Mouse (Mus musculus) adrenal gland, adult 8-10 months (tissue): ENCODE measurements at regions not wholly inside any gene's neighbourhood (a gene's known extent, or its start where the extent isn't known, plus 50 kb on each side); places are given as distances from the start of the nearest gene placed in this dataset.

Experiments used
- DNase-seq: peaks from one replicate; pipeline ENCODE4 v3.0.0; 2022

DNA sequence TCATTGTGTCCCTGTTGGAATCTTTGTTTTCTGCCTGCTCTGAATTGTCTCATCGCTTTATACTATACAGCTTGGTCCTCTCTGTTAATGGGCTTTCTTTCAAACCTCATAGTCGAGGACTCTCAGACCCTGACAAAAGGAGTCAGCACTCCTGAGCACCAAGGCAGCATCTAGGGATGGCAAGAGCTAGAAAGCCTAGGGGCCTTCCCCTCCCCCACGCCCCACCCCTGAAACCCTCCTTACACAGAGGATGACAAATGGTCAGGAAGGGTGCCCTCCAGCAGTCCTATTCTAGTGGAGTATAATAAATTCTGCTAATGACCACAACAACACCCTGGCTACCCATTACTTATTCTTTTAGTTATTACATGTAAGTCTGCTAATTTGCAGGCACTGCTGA, 74.4 kb downstream of the Tbx19 start:
- no peak for DNase-seq

DNA sequence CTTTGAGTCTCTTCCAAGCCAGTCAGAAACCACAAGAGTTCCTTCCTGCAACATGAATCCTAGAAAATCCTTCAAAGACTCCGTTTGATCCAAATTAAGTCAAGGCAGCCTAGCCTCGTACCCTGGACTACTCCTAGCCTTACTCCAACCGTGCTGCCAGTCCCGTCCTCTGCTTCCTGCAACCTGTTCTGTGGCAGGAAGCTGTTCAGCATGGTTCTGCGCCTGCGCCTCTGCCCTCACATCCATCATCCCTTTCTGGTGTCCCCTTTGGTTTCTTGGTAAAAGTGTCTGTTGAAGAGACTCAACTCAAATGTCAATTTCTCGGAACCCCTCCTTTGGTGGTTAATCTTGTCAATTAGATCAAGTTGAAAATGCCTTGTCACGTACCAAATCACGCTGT, 75.8 kb downstream of the Tbx19 start:
- no peak for DNase-seq

DNA sequence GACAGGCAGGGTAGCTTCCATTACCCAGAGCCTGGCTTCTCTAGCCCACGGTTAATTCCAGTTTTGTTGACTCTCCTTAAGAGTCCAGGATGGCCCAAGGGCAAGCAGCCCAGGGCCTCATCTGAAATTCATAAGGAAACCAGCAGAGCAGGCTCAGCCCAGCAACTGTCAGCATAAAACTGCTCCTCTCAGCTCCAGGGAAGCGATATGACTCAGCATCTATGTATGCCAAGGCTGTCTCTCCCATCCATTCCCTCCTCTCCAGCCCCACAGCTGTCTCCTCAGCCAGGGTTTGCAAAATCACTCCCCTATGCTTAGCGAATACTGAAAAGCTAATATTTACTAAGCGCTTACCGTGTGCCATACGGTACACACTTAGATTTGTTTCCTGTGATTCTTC, 76.4 kb downstream of the Tbx19 start:
- DNase-seq = peak; percentile 68

DNA sequence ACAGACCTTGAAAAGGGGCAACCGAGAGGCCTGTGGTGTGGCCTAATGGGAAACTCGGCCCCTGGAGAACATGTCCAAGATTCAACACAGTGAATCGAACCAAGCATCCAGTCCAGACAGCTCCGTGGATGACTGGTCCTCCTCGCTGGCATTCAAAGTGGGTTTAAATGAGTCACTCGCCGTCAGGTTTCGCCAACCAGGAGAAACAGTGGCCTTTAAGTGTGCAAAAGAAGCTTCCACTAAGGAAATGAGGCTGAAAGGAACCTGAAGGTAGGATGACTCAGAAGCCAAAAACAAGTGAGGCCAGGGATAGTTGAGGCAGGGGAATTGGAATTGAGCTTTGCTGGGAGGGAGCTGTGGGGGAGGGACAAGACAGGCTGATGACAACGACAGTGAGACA, 80.2 kb downstream of the Tbx19 start:
- DNase-seq = no peak

DNA sequence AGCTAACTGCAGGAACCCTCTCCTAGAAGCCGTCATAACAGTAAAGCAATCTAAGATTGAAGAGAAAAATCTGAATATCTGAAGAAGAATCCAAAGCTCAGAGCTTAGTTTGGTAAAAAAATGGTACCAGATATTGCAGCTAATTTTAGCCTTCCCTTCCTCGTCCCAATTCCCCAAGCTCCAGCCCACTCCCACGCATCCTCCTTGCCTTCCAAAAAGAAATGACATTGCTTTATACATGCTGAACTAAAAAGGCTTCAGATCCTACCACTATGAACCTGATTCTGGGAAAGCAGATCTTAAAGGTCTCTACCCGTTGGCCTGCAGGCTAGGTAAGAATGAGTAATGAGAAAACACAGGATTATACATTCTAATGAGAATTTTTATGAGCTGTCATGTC, 83.3 kb downstream of the Tbx19 start:
- DNase-seq = no peak

DNA sequence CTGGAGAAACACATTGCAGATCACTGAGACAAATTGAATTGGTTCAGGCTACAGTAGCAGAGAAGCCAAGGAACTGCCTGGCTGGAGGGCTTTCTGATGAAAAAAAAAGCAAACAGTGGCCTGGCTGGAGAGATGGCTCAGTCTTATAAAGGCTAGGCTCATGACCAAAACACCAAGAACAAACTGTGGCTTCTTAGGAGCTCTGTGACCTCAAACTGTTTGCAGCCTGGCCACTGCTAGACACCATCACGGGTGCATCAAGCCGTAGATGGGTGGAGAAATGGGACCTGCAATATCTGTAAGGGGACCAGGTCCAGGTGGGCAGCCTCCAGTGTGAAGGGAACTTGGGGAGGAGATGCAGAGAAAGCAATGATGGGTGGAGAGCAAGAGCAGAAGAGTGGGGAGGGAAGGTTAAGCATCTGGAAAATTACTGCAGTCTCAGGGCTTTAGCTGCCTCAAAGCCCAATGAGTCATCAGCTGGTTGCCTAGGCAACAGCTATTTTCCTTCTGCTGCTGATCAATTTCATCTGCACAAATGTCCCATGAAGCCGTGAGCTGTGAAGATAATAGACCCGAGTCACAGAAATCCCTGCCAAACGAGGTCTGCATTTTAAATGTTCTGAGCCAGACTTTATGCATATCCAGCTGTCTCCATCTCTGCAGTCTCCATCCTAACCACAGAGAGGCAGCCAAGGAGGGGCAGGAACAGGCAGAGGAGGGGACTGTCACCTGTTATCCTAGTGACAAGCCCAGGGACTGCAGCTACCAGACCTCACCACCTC, 85.1 kb downstream of the Tbx19 start:
- DNase-seq = peak; percentile 58

DNA sequence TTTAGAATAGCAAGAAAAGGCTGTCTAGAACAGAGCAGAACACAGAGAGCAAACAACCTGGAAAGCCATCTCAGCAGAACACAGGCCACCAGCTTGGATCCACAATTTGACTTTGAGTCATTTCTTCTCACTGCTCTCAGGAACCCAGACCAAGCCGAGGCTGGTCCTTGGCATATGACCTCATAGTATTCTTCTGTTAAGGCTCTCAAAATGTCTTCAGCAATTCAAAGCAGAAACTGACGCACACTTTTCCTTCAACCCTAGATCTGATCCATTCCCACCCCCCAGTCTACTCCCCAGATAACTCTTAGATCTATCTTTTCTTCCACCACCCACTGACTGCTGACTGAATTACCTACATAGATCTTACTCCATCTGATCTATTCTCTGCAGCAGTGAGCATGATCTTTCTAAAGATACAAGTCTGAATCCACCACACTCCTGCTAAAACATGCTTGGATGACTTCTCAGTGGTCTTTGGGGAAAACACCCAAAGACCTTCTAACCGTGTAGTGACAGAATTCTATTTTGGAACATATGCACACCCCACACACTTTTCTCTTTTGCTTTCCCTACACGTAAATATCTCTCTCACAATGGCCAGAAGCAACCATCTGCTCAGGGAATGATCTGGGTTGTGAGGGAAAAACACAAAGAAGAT, 88.6 kb downstream of the Tbx19 start:
- DNase-seq = no peak

DNA sequence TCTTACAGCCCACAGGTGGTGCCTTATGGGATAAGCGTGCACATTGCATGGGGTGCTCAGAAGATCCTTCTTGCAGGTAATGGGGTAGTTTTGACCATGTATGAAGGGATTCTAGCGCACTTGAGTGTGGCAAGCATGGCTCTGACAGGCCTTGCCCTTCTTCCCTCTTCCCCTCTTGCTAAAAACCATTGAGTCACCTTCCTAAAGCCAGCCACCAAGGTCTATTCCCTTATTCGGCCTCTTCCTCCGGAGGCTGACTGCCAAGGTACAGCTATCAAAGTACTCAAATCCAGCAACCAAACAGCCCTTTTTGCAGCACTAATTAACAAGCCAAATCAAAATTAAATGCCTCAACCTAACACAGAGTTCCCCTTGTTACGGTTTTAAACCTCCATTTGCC, 95.6 kb downstream of the Tbx19 start:
- DNase-seq = peak; percentile 22

DNA sequence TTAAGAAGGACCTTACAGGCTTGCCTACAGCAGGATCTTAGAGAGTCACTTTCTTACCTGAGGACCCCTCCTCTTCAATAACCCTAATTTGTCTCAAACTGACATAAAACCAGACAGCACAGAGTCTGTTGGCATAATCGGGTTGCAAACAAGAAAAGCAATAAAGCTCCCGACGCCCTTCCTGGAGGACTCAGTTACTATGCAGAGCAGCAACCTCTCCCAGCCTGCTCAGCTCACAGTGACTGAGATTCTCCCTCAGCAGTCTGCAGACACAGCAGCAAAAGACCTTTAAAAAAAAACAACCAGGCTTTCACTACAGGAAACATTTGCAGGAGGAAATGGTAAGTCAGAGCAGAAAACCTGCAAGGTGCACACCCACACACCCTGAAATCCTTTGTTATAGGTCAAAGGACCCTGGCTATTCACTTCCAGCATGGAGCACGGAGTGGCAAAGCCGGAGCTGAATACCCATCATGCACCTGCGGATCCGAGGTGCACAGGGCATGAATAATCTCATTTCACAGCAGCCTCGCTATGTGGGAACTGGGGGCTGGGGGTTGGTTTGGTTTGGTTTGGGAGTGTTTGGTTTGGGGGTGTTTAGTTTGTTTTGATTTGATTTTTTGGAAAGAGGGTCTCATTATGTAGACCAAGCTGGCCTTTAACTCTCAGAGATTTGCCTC, 97.6 kb downstream of the Tbx19 start:
- no peak for DNase-seq

DNA sequence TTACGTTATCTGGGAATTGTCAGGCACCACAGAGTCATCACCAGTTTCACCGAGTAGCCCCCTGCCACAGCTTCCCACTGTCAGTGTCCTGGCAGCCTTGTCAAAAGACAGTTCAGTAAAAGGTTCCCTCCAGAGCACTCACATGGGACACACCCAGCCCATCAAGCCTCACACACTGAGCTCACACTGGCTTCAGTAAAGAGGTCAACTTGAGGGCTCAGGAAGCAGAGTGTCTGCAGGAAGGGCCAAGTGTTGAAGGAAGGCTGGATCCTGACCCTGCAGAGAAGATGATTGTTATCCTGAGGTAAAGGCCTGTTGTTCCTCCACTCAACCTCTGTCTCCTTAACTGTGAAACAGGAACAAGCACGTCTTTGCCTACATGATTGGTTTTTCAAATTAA, 99.2 kb downstream of the Tbx19 start:
- no peak for DNase-seq

DNA sequence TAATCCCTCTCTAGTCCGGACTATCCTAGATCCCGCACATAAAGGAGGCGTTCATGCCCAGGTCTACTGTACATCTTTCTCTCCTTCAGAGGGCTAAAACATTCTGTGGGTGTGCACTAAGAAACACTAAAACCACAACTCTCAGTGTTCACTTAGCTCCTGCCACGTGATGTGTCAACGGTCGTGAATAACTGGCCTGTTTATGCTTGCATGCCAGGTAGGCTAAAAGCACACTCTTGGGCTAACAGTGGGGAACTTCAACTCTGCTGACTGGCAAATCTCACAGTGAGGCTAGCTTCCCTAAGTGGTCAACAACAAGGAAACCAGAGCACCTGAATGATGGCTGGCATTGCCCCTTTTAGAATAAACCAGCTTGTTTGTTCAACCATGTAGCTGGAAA, 106.3 kb downstream of the Tbx19 start:
- no peak for DNase-seq

DNA sequence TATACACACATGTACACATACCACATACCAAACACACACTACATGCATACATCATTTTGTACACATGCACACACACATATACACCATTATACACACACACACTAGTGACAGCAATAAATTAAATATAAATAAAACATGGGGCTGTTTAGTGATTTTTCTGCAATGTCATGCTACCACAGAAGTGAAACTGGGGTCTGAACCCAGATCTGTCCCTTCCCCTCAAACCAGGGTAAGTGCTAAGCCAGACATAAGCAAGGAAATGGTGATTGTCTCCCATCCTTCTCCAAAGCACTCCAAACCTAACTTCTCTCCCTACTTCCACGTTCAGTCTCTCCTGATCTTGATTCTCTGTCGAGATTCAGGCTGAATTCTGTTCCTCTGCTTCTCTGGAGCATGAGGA, 109.3 kb downstream of the Tbx19 start:
- DNase-seq = no peak

DNA sequence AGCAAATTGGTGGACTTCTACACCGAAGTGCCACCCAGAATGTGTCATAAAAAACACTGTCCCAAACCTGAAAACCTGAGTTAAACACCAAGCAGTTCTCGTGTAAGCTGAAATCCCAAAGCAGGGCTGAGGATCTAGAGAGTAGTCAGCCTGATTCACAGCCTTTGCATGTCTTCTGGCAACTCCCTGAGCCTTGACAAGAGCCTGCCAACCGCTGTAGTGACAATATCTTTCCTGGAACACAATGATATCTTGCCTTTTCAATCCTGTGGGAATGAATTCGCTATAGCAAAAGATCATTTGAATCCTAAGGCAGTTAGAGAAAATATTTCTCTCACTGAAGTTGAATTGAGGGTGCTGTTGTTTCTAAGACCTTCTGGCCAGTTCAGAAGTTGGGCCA, 110.4 kb downstream of the Tbx19 start:
- no peak for DNase-seq

DNA sequence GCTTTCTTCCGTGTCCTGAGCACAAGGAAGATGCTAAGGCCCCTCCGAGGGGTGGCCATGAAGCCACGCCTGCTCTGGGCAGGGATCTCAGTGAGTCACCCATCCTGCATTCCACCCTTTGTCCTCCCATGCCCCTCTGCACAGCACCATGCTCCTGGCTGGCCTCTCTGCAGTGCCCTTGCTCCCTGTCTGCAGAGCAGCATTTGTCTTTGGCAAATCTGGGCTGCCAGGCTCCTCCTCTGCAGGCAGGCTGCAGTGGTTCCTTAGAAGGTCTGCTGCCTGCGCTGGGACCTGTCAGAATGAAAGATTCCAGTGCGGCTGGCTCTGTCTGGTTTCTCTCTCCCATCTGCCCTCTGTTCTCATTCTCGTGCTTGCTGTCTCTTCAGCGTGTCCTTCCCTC, 111.3 kb upstream of the Xcl1 start:
- peak; percentile 85 for DNase-seq

DNA sequence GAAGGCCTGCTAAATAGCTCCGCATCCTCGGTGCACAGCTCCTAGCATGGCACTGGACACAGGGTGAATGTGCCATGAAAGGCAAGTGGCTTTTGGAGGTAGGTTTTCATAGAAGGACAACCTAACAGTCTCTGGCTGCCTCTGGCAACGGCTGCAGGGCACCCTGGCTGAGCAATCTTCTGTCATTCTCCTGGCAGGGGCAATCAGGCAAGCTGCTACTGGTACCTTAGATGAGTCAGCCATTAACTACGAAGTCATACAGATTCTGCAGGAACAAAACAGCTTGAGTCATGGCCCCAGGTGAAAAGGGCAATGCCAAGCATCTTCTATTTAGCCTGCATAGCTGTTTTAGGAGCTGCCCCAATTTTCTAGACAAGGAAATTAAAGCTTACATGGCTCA, 110.7 kb upstream of the Xcl1 start:
- DNase-seq = peak; percentile 46

DNA sequence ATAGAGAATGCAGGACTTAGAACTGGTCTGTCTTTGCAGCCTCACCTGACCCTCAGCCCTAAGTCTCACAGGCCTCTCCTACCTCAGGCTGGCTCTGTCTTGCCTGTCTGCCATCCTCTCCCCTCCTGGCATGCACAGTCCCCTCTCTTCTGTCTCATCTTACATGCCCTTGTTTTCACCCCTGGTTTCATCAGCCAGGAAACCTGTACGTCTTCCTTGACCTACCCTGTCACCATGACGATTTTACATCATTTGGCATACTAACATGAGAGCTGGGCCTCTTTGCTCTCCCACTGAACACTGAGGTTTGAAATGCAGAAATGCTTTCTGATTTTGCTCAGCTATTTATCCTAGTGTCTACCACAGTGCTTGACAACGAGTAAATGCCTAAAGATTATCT, 108.0 kb upstream of the Xcl1 start:
- DNase-seq = no peak

DNA sequence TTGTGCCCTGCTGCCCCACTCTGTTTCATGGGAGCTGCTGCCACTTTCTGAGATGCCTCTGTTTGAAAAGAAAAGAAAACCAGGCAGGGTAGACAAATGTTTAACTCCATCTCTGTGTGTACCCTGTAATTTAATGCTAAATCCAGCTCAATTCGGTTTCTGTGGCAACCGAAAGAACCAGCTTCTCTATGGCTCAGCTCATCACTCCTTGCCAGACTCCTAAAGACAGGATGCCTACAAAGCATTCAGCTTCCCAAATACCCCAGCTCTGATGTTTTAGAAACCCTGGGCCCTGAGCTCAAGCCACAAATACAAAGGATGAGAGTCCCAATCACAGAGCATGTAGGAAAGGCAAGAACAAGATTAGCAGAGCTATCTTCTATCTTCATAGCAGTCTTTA, 106.8 kb upstream of the Xcl1 start:
- DNase-seq = no peak

DNA sequence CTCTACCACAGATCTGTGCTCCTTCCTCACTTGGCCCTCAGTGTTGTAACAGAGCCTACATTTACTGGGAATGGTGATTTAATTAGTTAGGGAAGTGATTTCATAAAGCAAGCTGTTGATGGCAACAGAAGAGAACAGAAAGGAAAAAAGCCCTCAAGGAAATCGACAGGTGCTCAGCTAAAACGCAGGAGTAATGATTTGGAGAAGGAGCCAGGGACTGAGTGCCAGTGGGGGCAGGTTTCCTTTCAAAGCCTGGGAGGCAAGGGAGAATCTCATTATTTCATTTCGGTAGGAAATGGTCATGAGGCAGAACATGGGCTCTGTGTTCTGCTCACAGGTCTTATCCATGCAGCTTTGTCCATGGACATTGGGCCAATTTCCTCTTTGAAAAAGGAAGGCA, 101.3 kb upstream of the Xcl1 start:
- no peak for DNase-seq

DNA sequence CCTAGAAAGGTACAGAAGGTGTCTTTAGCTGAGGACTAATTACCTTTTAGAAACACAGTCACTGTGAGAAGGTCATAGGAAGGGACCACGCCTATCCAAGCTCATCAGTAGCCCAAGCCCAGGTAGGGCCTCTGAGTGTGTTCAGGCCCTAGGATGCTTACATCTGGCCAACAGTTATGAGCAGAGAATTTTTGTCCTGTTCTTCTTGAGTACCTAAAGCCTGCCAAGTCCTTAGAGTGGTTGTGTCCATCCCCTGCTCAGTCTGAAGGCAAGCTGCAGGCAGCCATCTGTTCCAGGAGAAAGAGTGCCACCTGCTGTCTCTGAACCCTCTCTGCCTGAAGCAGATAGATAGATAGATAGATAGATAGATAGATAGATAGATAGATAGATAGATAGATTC, 100.3 kb upstream of the Xcl1 start:
- no peak for DNase-seq

DNA sequence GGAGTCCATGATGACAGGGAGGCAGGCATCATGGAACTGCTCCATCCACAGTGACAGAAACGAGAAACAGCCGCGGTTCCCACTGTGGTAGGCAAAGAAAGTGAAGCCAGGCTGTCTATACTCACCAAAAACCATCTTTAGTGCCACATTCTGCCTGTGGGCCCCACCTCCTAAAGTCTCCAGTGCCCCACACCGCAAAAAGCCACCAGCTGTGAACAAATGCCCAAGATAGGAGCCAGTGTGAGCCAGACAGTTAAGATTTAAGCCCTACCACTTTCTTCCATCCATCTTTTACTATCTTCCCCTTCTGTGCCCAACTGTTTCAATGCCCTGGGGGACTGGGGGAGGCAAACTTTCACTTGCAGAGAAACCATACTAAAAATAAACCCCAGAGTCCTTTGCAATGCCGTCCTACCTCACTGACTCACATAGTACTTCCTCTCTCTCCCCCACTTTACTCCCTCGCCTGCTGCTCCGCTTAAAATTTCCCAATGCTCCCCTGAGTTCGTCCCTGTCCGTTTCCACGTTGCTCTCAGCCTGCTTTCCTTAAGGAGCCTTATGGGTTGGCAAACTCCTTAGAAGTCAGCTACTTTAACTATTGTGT, 85.7 kb upstream of the Xcl1 start:
- no peak for DNase-seq

DNA sequence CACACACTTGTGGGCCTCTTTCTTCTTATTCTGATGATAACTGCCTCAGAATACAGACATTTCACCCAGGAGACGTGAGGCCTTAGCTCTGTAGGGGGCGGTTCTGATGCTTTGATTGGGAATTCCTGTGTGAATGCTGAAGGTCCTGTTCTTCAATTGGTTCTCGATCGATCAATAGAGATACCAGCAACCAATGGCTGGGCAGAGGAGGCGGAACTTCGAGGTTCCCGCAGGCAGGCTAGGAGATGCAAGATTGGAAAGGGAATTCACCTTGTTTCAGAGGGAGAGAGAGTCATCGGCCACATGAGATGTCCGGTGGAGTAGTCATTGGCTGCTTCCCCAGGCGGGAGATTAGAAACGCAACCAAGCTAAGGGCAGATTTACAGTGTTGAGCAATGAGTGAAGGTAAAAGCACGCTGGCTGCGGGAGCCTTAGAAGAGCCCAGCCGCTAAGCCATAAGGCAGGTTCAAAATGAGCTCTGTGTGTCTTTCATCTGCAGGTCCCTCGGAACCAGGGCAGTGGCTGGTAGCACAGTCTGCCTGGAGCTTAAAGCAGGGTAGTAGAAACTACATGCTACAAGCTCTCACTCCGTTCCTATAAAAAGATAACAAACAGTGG, 83.5 kb upstream of the Xcl1 start:
- no peak for DNase-seq

DNA sequence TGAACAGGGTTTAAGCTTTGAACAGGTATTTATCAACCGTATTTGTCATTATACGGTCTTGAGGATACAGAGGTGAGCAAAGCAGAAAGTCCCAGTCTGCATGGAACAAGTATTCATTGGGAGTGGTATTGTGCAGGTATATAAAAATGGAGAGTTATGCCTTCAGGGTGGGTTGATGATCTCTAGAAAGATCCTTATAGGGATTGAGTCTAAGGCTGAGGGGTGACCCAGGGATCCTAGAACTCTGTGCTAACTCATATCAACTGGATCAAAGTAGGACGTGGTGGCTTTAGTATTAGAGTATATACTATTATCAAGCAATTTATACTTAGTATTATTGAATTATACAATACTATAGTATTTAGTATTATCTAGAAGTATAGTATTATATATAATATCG, 82.9 kb upstream of the Xcl1 start:
- no peak for DNase-seq

DNA sequence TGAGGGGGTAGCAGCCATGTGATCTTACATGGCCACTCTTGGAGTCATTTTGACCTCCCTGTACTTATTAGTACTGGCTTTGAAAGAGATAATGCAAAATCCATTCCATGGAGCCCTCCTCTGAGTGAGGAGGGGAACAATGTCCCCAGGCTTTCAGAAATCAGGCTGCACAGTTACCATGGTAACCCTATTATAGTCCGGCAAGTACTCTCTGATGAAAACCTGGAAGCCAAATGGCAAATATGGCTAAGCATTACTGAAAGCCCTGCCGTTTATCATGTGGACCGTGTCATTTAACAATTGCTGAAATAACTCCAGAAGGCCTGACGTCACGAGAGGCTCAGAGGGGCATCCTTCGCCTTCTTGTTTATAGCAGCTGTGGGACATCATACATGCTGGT, 82.5 kb upstream of the Xcl1 start:
- DNase-seq = no peak
